Mouse (Mus musculus) thymus, postnatal 36 days (tissue): Measurements from ENCODE around the gene C1qtnf7.

ENCODE experiments used
- DNase-seq, 2 experiments: peaks; one replicate each; pipeline ENCODE4 v3.0.0; 2022; ENCODE audit warnings: mixed read lengths in 2 of 2

C1qtnf7 gene

DNA sequence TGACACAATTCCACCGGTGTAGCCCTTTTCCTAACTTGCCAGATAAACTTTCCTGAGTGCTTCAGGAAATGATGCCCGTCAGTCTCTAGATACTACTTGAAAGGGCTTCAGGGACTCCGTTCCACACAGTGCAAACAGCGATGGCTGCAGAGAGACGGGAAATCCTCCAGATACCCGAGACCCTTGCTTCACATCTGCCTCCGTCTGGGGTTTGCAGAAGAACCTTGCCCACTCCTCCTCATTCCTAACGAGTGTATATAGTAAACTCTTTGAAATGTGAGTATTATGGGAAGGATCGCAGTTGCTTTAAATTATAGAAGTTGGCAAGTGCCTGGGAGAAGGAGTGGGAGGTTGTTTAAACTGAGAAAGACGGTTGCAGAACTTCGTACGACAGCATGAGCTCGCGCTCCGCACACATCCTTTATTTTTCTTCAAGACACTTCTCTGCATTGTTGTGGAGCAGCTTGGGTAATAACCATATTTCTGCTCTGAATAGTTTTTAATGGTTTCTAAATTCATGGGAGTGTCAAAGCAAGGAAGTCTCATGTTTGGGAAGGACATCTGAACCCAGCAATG lies at the start of gene C1qtnf7:
Gene C1qtnf7, plus strand, starts transcription at position 138 of the 576 bp plus-strand sequence.
- DNase-seq: no peak

DNA sequence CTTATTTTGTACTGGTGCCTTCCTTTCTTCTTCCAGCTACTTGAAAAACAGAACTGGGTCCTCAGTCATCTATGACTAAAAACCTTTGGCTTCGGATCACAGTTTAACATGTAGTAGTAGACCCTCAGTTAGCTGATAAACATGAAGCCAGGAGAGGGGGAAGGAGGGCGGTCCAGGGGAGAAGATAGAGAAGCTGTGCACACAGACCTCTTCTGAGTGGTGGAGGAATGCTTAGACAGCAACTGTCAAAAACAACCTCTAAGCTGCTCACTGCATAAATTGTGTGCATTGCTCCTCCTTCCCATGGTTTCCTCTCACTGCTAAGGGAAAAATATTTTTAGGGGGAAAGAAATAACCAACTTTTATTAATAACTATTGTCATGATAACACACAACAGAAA lies 48.6 kb upstream of the C1qtnf7 start:
- DNase-seq: no peak

DNA sequence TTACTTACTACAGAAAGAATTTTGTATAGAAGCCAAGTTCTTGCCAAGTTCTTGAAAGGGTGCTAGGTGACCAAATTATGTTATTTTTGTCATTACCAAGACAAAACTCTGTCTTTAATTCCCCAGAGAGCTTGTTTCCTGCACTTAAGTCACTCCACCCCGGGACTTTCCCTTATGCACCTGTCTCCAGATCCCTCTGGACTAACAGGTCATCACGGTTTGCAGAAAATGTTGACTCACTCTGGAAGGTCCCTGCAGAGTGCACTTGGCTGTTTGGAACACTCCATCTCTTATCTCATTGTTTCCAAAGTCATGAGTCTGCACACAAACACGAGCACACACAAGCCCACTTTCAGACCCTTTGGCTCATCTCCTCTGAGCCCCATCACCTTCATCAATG lies 48.1 kb upstream of the C1qtnf7 start:
- no peak for DNase-seq

DNA sequence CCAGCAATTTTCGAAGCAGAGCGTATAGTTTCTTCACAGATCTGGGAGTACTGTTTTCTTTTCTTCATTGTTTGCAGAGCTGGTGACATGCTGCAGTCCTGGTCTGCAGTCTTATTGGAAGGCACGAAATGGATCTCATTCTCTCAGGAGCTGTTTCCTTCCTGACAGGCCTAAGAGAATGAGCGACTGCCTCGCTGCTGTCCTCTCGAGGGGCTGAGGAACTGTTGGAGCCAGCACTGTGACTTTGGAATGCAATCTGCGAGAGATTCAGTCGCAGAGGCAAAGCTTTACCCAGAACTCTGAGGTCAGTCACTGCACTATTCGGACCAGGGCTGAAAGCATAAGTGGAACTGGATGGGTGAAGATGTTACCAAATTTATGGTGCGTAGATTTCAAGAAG lies 46.4 kb upstream of the C1qtnf7 start:
- no peak for DNase-seq

DNA sequence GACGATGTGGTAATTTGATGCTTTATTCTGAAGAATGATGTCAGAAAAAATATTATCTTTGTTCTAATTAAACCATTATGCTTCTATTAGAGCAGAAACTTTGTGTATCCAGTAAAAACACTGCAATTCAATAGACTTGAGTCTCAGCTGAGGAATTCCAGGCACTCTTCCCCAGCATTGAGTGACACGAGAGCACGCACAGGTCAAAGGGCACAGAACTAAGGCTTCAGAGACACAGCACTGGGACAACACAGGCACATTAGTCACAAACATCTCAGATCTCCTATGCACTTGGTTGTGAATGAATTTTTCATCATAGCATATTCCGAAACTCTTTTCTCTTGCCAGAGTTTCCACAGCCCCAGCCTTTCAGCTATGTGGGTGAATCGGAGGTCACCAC lies 37.4 kb upstream of the C1qtnf7 start:
- no peak for DNase-seq

DNA sequence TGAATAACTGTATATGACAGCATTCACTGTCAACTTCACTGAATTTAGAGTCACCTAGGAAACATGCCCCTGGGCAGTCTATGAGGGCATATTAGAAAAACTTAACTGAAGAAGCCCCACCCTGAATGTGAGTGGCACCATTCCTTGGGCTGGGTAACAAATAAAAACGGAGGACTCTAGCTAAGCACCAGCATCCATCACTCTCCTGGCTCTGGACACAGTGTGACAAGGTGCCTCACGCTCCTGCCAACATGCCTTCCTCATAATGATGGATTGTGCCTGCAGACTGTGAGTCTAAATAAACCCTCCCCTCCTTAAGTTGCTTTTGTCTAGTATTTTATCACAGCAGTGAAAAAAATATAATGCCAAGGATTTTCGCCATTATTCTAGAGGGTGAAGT lies 35.3 kb upstream of the C1qtnf7 start:
- no peak for DNase-seq

DNA sequence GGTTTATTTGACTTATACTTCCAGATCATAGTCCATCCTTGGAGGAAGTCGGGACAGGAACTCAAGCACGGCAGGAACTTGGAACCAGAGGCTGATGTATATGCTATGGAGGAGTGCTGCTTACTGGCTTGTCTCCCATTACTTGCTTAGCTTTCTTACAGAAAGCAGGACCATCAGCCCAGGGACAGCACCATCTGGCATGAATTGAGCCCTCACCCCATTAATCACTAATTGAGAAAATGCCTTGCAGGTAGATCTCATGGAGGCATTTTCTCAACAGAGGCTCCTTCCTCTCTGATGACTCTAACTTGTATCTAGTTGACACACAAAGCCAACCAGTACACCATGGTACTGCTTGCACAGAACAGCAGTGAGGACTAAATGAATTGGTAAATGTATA lies 34.6 kb upstream of the C1qtnf7 start:
- DNase-seq: no peak

DNA sequence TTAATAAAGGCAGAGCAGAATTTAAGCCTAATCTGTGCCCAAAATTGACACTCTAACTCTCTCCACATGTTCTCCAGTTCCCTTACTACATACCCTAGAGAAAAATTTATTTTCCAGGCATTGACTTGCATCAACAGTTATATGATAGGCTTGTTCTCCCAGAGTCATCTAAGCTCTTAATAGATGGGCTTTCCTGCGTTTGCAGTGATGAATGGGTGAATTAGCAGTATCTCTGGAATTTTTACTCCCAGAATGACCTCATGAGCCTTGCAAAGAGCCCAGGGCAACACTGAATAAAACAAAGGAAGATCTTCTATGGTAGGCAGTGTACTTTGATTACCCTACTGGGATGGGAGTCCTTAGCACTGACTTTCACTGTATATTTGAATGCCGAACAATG lies 33.5 kb upstream of the C1qtnf7 start:
- DNase-seq: no peak

DNA sequence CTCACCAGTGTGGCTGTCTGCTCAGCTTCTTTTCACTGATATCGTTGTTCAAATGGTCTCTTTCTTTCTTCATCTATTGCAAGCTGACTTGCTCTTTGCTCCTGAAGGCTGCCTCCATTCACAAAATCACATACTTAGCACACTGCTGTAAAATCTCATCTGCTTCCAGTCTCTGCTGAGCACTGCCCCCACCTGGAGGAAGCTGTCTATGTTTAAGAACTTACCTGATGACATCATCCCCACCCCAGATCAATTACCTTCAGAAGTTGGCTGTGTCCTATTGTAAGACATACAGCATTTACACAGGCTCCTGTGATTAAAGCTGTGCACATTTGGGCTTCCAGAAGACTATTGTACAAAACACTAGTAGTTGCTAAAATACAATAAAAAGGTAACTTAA lies 13.5 kb upstream of the C1qtnf7 start:
- DNase-seq: no peak

DNA sequence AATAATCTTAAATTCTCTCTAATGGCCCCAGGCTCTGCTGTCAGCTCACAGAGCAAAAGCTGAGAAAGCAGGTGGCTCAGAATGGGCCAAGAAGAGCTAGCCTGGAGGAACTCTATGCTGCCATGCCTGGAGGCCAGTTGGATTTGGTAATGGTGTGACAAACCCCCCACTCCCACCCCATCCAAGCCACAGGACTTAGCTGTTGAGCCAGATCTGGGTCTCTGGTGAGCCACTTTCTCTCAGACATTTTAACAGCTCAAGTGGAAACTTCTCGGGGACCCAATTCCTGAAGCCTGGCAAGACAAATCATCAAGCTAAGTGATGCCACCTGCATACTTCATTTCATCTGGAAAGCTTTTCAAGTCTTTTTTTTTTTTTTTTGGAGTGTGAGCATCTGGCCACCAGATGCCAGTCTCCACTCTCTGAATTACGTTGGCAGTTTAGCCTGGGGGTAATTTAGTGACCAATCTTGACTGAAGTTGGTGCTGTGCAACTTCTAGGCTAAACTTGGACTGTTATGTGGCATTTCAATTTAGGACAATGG lies 11.0 kb upstream of the C1qtnf7 start:
- no peak for DNase-seq

DNA sequence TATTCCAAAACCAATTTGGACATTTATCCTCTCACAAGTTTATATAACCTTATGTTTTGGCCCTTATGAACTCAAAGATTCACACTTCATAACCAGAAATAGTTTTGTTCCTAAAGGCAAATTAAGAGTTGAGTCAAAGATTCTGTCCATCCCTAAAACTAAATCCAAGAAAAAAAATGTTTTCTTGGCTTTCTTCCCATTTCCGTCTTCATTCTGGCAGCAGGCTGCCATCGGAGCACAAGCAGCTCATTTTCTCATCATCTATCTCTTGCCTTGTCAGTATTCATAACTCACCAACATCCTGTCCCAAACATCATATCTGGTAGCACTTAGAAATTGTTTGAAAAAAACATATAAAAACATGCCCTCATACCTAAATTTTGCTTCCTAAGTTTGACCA lies 6.9 kb upstream of the C1qtnf7 start:
- no peak for DNase-seq

DNA sequence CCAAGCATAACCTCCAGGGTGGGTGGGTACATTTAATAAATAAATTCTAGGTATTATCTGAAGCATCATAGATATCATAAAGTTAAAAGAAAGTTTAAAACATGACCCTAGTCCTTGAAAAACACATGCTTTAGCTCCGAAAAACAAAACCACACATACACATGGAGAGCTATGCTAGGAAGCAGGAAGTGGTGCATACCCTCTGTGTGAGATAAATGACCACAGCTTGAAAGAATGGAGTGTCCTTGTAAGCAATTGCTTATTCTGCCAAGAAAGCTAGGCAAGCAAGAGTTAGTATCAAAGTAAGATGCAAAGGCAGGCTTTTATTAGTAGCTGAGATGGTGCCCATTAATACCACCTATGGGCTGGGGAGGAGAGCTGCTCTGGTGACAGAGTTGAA lies 6.4 kb upstream of the C1qtnf7 start:
- no peak for DNase-seq

DNA sequence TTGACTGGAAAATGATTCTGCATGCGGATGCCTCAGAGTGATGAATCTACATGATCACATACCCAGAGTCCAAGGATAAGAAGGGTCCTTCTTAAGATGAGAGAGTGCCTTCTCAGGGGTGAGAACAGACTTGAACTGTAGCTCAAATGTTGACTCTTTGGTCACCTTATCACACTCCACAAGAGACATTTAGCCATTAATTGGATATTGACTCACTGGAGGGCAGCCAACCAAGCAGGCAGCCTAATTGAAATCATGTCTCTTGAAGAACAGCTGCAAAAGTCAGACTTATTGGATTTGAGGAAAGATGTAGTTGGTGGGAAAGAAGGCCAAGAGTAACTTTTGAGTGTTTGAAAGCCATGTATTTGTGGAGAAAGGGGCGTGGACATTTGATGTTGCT lies 4.2 kb upstream of the C1qtnf7 start:
- DNase-seq: no peak

DNA sequence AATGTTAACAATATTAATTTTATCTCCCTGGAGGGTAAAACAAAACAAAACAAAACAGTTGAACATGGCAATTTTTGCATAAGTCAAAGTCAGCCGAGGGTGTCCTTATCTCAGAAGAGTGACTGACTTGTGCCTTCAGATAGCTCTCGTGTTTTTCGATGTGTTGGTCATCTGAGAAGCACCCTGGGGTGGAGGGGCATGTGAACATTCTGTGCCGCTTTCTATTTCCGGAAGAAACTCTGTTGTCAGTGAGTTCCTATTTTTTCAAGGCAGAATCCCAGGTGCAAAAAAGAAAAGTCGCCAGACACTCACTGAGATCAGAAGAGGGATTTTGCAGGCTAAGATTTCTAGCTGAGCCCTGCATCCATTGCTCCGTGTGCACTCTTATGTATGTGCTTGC lies 1.2 kb downstream of the C1qtnf7 start:
- DNase-seq: no peak

DNA sequence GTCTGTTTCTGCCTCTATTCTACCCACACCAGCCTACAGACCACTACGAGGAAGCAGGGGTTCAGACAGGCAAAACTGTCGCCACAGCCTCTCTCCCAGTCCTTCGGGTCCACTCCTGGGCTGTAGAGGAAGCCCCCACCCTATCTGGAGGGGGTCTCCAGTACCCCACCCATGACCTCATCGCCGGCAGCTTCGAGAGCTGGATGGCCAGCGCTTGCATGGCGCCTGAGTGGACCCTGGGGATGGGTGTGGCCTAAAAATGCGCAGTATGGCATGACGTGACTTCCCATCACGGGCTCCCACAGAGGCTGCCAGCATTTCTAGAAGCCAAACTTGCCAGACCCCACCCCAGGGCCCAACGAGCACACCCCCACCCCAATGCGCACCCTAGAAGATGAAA lies 2.0 kb downstream of the C1qtnf7 start:
- no peak for DNase-seq

DNA sequence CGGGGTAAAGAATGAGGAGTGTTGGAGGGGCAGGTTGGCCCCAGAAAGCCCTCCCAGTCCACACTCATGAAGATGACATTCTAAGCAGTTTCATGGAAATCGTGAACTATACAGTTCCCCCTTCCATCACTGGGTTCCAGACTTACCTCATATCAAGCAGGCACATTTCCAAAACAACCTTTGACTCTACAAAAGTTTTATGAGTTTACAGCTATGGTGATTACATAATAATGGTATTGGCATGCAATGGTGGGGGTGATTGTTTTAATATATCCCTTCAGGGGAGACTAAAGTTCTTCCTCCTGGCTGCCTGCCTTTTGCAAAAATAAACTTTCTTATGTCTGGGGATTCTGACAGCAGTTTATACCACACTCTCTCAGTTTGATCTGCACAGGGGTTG lies 4.6 kb downstream of the C1qtnf7 start:
- no peak for DNase-seq

DNA sequence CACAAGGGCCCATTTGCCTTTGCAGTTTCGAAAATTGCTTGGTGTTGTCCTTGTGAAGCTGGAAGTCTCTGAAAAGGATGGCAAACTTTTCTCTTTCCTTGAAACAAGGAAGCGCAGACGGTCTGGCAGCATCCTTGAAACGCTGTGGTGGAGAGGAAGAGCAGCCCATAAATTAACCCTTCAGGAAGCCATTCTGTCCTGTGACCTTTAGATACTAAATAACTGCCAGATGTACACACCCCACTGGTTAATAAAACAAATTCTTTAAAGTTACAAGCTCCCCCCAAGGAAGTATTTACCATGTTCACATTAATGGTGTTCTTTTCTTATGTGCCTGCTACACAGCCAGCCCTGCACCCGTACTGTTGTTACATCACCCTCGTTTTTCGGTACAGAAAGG lies 6.0 kb downstream of the C1qtnf7 start:
- no peak for DNase-seq

DNA sequence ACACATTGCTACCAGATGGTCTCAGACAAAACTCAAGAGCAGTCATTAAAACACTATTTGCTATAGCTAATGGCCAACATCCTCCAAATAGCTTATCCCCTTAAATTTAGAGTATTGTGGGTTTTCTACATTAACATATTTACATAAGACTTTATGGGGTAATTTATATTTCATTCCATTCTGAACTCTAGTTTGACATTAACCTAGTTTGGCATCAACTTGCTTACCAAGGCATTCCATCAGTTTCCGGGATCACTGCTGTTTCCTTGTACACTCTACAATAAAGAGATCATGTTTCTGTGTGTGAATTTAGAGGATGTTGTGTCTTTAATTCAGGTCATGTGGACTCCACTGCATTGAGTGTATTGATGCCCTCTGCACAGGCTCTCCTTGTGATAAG lies 7.5 kb downstream of the C1qtnf7 start:
- no peak for DNase-seq

DNA sequence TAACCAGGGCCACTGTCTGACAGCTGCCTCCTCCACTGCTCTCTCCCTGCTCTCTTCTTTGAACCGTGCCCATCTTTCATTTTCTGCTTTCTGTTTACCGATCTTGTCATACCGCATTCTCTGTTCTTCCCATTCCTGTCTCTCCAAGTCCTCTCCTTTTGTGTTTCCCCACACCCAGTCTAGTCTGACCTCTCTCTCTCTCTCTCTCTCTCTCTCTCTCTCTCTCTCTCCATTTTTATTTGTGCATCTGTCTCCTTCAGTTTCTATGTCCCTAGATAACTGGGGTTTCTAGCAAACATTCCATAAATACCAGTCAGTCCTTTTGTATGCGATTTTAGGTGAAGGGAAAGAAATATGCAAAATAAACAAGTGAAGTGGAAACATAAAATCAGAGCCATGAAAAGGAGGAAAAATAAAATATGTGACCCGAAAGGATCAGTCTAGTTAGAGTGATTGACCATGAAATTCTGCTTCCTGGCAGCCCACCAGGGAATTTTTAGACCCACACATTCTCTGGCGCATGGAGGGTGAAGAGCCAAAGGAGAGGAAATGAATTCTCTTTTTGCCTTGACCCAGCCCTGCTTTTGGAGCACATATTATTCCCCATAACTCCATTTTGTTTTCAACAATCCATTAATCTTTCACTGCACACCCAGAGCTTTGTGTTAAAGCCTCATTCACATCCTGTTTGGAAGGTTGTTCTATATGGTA lies 11.7 kb downstream of the C1qtnf7 start:
- no peak for DNase-seq

DNA sequence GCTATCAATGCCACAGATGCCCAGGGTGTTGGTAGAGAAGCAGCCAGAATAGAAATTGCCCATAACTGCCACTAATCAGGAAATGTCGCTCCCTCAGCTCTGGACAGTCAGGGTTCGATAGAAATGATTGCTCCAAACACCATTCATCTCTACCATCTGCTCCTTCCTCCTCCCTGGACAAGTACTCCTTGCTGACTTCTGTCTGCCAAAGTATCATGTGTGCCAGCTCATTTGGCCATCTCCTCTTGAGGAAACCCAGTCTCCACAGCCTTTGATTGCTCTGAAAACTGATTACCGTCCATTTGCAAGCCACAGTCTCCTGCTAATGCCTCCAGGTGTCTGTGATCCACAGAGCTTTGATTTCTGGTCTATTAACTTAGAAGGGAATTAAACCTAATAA lies 14.8 kb downstream of the C1qtnf7 start:
- no peak for DNase-seq

DNA sequence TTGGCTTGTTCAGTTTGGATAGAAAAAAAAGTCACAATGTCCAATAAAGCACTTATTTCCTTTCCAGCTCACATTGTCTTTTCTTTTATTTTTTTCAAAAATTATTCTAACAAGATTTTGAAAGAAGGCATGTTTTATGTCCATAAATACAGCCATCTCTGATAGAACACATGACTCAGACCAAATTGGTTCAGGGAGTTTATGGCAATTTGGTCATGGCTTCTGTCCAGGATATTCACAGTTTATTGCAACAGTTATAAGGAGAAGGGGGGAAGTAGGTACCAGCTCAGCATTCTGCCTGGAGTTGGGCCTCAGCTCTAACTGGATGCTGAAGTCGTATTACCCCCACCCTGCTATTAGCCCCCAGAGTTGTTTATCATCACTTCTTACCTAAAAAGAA lies 15.5 kb downstream of the C1qtnf7 start:
- DNase-seq: no peak

DNA sequence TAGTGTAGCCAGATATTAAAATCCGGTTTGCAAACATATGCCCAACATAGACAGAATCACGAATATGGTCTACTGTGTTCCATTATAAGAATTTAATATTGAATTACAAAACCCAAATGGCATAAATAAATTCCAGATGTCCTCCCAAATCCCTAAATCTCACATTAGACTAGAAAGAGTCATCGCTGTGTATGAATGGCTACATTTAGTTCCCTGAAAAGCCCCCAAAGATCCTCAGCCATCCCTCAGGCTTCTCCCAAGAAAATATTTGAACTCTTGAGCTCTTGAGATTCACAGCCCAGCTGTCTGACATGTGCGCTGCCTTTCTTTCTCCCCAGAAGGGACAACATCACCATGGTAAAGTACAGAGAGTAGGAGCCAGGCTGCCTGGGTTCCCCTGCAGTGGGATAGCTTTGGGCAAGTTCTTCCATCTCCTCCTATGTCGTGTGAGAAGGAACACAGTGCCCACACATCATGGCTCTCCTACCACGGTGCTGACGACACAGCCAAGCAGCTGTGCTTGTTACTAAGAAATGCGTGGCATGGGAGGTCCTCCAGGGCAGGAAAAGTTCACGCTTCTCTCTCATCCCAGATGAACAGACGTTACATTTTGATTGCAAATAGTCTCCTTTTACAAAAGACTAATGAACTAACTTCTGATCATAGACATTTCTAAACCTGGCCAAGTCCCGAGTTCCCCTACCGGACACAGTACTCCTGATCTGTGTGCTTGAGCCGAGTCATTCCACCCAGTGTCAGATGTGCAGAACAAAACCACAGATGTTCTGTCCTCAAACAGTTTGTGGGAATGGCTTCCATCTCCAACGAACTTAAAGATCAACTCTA lies 23.2 kb downstream of the C1qtnf7 start:
- DNase-seq: no peak

DNA sequence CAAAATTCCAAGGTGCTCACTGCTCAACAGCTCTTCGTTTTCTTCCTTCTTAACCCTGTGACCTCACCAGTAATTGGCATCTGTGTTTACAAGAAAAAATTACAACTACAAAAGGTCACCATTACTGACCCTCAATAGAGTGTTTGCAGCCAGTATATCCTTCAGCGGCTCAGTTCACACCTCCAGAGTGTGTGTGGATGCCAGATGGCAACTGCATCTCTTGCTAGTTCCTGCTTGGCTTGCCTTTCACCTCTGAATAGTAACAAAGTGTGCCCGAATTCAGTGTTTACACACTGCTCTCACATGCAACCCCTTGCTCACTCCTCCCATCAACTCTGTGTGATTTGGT lies 23.8 kb downstream of the C1qtnf7 start:
- no peak for DNase-seq

DNA sequence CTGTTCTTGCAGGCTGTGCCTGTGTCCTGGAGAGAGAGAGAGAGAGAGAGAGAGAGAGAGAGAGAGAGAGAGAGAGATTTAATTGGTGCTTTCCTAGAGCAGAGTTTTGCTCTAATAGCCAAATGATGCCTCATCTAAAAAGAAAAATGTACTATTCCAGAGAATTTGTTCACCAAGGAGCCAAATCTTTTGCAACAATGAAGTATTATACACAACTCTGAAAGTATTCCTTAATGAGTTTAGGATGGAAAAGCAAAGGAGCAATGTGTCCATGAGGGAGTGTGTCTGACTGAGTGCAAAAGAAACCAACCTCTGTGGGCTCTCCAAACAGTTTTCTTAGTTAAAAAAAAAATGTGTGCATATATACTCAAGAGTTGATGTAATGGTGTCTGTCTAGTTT lies 24.5 kb downstream of the C1qtnf7 start:
- no peak for DNase-seq
